Mouse (Mus musculus): ENCODE results near the gene Fgfr1op2.

The Fgfr1op2 gene

DNA sequence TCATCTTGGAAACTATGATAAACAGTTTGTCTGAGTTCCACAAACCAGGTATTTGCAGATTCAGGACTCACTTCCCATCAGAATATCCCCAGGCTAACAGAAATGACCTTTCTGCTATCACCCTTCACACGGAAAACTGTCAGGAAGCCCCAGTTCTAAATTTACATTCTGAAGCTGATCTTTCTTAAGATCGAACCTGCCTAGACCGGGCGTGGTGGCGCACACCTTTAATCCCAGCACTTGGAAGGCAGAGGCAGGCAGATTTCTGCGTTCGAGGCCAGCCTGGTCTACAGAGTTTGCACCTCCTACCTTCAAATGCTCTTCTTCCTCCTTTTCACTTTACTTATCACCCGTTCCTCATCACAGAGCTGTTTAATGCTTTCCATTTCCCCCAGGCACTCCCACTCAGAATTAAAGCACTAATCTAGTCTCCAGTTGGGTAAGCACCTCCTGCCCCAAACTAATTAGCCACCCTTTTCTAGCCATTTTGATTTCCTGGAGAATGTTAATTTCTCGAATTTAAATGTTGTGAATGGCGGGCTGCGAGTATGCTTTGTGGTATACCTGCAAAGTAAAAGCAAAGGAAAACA, 64.7 kb downstream of the Fgfr1op2 start:
- DNase-seq (ENCODE audit: low read depth, low spot score) = no peak

DNA sequence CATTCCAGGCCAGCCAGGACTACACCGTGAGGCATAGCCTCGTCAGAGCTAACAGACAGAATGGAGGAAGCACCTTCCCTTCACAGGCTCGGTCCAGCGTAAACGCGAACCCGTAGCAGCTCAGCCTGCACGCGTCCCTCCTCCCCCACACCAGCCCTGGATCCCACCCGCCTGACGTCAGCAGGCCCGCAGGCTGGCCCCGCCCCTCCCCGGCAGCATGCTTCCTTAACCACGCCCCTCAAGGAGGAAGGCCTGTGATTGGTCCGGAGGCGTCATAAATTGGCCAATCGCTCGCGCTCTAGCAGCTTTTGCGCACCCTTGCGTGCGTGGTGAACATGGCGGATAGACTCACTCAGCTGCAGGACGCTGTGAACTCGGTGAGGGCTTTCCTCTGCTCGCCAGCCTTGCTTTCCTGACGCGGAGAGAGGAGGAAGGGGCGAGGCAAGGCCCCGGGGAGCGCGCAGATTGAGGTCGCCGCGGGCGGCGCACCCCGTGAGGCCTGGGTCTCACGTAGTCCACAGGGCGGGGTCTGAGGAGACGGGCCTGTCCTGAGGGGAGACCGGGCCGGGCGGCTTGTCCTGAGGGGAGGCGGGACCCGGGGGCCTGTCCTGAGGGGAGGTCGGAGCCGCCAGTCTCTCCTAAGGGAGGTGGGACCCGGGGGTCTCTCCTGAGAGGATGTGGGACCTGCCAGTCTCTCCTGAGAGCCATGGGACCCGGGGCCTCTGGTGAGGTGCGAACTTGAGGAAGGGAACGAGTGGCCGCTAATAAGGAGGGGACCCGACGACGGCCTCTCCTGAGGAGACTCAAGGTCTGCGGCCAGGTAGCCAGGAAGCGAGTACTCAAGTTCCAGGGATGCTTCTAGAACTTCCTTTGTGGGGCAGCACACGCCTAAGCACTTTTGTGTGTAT, 65.5 kb downstream of the Fgfr1op2 start, which contains the start of the genes Med21 and Tm7sf3:
TSS of gene Med21 (plus strand) at position 272 of the 908 bp plus-strand sequence.
TSS of gene Tm7sf3 (minus strand) at position 549 of the 908 bp plus-strand sequence.
- peak; percentile 97 for DNase-seq (ENCODE audit: low read depth, low spot score)

GRCm38 (mm10) chr6:146643184-146643570, 66.2 kb downstream of the Fgfr1op2 start:
- no peak for DNase-seq (ENCODE audit: low read depth, low spot score)

Measured in retina, postnatal 7 days (tissue).